Mouse (Mus musculus) gastrocnemius, postnatal 36 days (tissue): Measurements from ENCODE around the gene Rnf114. TPM values are rescaled to one million over a fixed set of nuclear protein-coding genes. Genes with fewer than 3 reads are reported as not detected.

ENCODE experiments used
- DNase-seq, 2 experiments: peaks; one replicate each; pipeline ENCODE4 v3.0.0; 2022
- intact Hi-C: fragments of 180-260 bp; cut with DNase I; formaldehyde crosslinking; loops from one replicate; pipeline ENCODE4 v1.15.1; 2025
- total RNA-seq, 2 experiments: library from RNA; stranded (reverse); gene quantifications; 2 replicates each; pipeline ENCODE4 v1.2.3; 2021

Gene Rnf114
- total RNA-seq, 2 experiments from 2014 or later = 31.8 to 32.2 TPM

DNA sequence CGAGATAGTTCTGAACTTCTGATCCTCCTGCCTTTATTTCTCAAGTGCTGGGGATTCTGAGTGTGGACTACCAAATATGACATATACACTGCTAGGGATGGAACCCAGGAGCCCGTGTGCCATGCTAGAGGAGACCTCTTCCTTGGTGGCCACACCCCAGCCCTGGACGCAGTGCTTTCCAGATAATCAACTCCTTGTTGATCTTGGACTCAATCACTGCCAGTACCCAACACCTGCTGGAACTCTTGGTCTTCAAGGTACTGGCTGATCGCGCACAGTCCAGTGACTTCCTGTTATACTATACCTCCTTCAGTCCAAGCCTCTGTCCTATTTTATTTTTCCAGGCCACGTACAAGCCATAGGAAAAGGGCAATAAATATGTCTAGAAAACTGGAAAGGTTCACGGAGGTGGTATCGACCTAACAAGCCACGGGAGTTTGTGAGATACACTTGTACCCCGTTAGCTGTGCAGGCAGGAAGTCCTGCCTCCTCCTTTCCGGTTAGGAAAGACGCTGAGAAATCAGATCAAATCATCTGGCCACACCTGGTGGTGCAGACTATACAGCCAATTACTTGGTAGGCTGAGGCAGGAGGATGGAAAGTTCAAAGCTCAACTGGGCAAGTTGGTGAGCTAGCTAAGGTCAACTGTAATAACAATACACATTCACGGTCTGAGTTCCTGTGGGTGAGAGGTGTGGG lies 10.3 kb downstream of the Rnf114 start:
- no peak for DNase-seq
- intact Hi-C loops = no loop called here

DNA sequence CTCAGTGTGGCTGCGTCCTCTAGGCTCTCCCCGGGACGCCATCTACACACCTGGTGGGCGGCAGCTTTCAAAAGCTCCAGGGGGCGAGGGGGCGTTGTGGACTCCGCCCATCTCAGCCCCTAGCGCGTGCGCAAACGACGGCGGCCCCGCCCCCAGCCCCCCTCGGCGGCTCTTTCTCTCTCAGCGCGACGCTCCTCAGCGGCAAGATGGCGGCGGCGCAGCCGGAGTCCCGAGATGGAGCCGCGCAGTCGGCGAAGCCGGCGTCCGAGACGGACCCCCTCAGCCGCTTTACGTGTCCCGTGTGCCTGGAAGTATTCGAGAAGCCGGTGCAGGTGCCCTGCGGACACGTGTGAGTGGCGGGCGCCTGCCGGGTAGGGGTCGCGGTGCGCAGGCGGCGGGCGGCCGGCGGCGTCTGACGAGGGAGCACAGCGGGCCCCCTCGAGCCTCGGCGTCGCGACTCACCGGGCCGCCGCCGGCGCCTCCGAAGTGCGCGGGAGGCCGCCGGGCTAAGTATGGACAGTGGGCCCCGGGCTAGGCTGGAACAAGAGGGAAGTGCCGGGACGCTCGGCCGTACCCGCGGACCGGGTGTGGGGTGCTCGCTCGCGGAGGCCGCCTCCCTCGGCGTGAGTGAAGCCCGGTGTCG lies 10.9 kb downstream of the Rnf114 start:
- intact Hi-C loops = no loop called here
- DNase-seq = peak; percentile 79 to 81

DNA sequence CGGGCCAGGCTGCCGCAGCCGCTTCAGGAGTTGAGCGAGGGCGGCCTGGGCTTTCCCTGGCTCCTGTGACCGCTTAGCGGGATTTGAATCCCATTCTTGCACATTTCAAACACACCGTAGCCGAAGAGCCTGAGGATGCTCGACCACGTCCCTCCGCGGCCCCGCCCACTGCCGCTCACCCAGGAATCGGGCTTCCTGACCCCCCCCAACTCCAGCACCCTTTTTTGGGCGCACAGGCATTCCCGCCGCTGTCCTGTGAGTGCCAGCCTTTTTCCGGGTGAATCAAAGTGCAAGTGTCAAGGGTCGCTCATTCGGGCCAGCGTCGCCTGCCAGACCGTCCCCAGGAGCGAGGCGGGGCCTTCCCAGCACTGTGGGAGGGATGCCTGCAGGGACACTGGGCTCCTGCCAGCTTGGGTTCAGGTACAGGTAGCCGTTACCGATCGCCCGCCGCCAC lies 11.5 kb downstream of the Rnf114 start:
- intact Hi-C loops = no loop called here

DNA sequence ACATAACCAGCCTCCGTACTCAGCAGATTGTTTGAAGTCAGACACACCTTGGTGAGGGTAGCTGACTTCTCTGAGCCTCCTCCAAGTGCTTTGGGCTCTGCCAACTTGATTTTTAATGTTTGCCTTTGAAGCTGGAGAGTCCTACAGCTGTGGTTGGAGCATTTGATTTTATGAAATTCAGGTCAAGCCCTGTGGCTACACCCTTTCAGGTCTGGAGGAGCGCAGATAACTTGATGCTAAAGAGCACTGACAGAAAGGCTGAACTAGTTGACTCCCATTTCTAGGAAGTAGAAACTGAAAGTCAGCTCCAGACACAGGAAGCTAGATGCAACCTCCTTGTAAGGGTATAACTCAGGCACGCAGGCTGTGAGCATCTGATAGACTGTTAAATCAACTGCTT lies 12.7 kb downstream of the Rnf114 start:
- no peak for DNase-seq
- intact Hi-C loops = no loop called here

More for the DNA sequence above, 11.5 kb downstream of the Rnf114 start:
- peak; percentile 36 to 48 for DNase-seq

DNA sequence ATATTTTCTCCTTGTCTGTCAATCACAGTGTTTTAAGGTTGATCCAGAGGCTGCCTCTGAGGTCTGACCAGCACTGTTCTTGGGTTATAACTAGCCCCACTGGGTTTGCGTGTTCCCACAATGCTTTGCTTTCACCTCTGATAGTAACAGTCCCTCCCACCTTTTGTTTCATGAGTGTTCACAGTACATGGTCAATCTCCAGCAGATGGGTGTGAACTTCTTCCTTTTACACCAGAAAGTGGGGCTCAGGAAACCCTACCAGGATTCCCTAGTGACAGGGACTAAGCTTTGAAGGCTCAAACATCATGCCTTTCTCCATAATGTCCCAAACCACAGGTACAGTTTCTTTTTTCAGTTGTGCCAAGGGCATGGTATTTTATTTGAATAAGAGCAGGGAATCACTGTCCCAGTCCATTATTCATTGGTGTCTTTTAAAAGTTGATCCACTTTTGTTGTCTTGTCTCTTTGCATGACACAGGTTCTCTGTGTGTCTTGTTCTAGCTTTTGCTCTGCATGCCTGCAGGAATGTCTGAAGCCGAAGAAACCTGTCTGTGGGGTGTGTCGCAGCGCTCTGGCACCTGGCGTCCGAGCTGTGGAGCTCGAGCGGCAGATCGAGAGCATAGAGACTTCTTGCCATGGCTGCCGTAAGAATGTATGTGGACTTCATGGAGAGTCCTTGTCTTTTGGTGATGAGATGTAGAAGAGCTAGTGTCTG lies 14.3 kb downstream of the Rnf114 start:
- no peak for DNase-seq

DNA sequence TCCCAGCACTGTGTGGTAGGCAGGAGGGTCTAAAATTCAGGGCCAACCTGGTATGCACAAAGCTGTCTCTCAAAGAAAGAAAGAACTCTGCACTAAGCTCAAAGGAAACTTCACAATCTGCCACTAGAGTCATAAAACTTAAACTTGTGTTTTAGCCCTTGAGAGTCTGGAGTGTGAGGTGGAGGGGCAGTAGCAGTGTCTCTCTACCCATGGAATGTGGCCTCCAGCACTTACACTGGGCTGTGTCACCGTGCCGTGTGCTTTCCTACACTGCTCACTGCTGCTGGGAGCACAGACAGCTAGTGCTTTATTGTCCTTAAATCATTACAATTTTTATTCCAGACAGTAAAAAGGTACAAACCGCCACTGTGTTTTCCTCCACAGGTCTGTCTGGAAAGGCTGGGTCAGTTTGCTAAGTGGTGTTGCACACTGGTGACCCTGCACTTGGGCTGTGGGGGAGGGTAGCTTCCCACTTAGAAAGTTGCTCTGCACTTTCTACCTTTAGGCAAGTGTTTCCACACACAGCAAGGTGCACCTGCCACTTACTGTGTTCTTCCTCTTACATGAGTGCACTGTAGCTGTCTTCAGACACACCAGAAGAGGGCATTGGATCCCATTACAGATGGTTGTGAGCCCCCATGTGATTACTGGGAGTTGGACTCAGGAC lies 15.4 kb downstream of the Rnf114 start:
- no peak for DNase-seq

More for the DNA sequence above, 14.3 kb downstream of the Rnf114 start:
- intact Hi-C loops = no loop called here

DNA sequence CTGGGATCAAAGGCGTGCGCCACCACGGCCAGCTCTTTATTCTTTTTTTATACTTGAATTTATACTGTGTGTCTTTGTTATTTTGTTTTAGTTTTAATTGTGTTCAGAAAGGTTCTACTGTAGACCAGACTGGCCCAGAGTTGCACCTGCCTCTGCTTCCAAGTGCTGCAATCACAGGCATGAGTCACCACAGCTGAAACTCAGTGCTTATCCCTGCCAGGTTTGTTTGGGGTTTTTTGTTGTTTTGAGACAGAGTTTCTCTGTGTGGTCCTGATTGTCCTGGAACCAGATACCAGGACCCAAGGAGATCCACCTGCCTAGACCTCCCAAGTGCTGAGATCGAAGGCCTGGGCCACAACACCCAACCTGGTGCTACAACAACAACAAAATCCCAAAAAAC lies 16.1 kb downstream of the Rnf114 start:
- DNase-seq = no peak

More for the DNA sequence above, 15.4 kb downstream of the Rnf114 start:
- intact Hi-C loops = no loop called here

DNA sequence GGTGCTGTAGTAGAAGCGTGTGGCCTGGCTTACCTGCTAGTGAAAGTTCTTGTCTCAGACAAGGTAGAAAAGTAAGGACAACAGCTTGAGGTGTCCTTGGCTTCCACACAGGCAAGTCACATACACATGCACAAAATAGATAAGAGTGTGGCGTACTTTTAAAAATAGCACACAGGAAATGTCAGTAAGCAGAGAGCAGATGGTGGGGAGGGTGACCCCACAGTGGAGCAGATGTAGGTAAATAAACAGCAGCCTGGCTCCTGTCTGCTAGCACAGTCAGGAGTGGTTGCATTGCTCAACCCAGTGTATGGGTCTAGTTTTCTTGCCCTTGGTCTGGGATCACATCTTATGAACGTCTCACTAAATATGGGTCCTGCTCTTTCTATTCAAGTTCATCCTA lies 18.0 kb downstream of the Rnf114 start:
- no peak for DNase-seq
- intact Hi-C loops = no loop called here

More for the DNA sequence above, 16.1 kb downstream of the Rnf114 start:
- intact Hi-C loops = no loop called here

DNA sequence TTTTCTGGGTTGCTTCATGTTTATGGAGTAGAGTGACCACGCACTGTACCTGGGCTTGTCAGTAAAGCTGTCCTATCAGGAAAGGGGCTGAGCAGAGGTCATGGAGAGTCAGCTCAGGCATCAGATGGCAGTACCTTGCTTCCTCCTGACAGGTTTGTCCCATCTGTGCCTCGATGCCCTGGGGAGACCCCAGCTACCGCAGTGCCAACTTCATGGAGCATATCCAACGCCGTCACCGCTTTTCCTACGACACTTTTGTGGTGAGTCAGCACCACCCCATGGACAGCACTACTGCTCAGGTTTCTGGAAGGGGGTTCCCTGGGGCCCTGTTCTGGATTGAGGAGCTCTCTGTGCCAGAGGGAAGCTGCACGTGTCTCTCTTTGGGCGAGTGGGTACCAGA lies 19.9 kb downstream of the Rnf114 start:
- DNase-seq = no peak
- intact Hi-C loops = no loop called here

DNA sequence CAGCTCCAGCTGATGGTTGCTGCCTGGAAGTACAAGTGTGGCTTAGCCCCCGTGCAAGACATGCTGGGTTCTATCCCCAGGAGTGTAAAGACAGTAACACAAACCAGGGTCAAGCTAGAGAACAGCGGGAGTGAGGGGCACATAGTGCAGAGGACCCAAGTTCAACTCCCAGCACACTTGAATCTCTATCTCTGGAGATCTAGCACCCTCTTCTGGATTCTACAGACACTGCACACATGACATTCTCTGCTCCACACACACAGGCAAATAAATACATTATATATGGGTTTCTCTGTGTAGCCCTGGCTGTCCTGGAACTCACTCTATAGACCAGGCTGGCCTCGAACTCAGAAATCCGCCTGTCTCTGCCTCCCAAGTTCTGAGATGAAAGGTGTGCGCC lies 20.5 kb downstream of the Rnf114 start:
- no peak for DNase-seq
- intact Hi-C loops = no loop called here

DNA sequence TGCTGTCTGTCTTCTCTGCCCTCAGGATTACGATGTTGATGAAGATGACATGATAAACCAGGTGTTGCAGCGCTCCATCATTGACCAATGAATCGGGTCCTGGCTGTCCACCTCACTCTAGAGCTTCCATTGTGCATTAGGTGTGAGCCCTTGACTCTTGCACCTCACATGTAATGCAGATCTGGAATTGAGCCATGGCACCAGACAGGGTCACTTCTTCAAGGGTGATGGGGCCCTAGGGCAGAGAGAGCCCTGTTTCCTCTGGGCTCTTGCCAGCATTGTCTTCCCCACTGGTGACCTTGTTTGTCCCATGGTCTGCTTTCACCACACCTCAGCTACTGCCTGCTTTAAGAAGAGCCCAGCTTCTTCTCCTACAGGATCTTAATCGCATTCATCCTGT lies 22.2 kb downstream of the Rnf114 start:
- intact Hi-C loops = no loop called here
- DNase-seq = no peak

DNA sequence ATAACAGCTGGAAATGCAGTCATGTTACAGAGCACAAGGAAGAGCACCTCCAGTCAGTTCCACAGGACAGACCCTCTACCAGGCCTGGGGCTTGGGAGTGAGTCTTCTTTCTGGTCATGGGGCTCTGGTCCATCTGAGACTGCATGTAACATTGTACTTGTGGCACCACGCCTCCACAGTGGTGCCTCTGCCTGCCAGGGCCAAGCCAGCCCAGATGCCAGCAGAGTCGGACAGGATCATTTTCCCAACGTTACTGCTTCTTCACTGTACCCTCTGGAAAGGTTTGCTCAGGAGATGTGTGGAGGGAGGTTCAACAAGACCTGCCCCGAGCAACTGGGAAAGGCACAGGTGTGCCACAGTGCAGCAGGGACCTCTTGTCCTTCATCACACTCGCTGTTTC lies 23.2 kb downstream of the Rnf114 start:
- DNase-seq = no peak
- intact Hi-C loops = no loop called here

DNA sequence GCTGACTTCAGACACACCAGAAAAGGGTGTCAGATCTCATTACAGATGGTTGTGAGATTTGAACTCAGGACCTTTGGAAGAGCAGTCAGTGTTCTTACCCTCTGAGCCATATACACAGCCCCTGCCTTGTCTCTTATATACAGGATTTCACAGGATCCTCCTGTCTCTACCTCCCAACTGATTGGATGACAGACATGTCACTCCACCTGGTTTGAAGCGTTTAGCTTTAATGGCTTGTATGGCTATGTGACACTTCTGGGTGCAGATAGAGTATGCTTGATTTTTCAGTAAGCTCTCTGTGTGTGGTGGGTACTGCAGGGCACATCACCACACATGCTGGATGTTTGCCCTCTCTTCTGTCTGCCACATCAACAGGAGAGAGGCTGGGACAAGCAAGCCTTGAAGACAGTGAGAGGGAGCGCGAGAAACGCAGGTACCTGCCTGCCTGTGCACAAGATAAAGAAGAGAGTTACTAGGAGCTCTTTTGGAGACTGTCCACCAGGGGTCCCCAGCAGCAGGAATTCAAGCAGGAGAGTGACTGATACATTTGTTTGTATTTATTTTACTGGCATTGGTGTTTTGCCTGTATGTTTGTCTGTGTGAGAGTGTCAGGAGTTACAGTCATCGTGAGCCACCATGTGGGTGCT lies 27.3 kb downstream of the Rnf114 start:
- DNase-seq = no peak
- intact Hi-C loops = no loop called here

DNA sequence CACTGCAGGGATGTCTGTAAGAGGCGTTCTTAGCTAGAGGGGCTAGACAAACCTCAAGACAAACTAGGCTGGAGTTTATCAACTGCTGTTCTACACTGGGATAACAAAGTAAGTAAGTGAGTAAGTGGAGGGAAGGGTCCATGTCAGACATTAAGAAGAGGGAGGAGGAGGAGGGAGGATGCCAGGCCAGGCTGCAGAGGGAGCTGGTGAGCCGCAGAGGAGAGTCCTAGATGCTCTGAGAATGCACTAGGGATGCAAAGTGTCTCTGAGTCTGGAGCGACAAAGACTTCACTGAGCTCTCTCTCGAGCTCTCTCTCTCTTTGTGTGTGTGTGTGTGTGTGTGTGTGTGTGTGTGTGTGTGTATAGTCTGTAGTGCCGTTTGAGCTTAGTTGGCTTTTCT lies 35.8 kb downstream of the Rnf114 start:
- intact Hi-C loops = no loop called here
- DNase-seq = no peak

DNA sequence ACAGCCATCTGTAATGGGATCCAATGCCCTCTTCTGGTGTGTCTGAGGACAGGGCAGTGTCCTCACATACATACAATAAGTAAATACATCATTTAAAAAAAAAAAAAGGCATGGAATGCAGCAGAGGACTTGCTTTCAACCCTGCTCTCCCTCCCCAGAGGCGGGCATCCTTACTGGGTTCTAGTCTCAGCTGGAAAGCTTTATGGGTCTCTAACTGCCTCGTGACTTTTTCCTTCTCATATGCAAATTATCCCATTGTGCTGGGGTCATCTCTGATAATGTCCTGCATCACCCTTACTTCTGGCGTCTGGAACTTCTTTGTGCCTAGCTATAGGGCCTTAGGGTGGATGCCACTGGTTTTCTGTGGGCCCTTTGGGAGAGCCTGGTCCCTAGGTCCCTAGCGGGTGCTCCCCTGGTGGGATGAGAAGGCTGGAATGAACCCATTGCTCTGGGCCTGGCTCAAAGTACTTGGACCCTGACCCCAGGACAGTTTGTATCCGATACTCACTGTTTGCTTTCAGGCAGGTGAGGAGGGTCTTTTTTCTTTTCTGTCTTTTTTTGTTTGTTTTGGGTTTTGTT lies 37.6 kb downstream of the Rnf114 start:
- intact Hi-C loops = loop anchor here (5.0 kb wide), 2 partner anchors 147 to 367 kb away; no protein-coding TSS in a partner anchor

DNA sequence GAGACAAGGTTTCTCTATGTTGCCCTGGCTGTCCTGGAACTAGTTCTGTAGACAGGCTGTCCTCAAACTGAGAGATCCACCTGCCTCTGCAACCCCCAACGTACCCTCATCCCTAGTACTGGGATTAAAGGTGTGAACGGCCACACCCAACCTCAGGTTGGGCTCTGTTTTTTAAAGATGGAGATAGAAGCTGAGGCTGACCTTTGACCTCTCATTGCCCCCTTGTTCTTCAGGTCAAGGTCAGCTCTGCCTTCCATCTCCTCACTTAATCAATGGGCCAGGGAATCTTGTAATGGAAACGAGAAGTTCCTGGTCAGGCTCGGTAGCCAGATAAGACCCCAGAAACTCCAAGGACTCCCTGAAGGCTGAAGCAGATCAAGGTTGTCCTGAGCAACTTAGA lies 38.1 kb downstream of the Rnf114 start:
- intact Hi-C loops = loop anchor here (5.0 kb wide), 2 partner anchors 147 to 367 kb away; no protein-coding TSS in a partner anchor
- no peak for DNase-seq

More for the DNA sequence above, 37.6 kb downstream of the Rnf114 start:
- no peak for DNase-seq

DNA sequence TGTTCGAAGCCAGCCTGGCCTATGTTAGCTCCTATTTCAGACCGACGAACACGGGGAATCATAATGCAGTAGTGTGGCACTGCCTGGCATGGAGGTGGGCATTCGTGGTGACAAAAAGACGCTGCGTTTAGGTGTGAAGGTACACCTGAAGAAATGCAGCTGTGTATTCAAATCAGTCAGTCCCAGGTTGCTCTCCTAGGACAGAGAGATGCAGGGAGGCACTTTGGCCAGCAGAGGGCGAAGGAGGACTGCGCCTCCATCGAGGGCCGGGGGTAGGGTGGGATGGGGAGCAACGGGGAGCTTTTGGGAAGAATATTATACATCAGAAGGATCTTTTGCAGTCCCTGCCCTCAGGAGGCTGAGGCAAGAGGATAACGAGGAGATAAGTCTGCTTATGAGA lies 39.7 kb downstream of the Rnf114 start:
- intact Hi-C loops = loop anchor here (5.0 kb wide), 2 partner anchors 145 to 365 kb away; no protein-coding TSS in a partner anchor
- peak in 1 of 2 experiments; percentile 44 for DNase-seq

DNA sequence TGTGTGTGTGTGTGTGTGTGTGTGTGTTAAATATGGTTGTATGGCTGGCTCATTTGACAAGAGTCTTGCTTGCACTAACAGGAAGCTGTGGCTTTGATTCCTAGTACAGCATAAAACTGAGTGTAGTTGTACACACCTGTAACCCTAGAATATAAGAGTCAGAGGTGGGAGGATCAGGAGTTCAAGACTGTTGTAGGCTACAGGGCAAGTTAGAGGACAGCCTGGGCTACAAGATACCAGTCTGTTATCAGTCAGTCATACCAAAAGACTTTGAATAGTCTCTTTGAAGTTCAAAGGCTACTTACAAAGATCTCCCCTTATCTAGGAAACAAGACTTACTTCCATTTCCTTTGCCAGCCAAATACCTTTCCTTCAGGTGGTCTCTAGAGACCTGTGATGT lies 41.4 kb downstream of the Rnf114 start:
- no peak for DNase-seq
- intact Hi-C loops = loop anchor here (5.0 kb wide), 2 partner anchors 143 to 363 kb away; no protein-coding TSS in a partner anchor

DNA sequence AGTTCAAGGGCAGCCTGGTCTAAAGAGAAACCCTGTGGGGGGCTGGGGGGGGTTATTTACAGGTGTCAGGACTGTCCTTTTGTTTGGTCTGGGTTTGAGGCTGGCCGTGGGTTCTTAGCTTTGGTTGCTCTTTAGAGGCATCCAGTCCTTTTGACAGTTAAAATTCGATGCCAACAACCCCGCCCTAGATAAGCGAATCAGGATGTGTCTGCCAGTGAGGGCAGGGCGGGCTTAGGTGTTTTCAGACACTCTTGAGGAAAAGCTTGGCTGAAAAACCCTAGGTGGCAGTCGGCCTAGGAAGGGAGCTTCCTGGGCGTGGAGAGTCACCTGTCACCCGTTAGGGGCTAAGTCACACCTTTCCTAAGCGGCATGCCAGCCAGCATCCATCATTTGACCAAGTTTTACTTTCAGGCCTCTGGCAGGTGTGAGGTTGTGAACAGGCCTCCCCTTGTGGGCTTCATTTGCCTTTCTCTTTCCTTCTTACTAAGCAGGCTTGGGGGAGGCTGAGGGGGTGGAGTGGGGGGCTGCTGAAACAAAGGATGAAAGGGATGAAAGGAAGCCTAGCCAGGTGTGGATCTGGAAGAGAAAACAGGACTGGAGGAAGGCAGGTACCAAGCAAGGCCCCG lies 44.0 kb downstream of the Rnf114 start:
- intact Hi-C loops = no loop called here
- DNase-seq = no peak
